Mouse (Mus musculus) kidney, adult 2 months (tissue): ENCODE measurements around the gene Kctd13. TPM values are rescaled to one million over a fixed set of nuclear protein-coding genes. Genes with fewer than 3 reads are reported as not detected.
A peak's percentile ranks its signal among the peaks of the same experiment; 100 is the strongest.

Experiments
- DNase-seq: peaks from one replicate; pipeline ENCODE4 v3.0.0; 2021
- H3K27ac ChIP-seq: fragments of 200-500 bp; 2 replicates; pipeline ENCODE4 v1.5.1; 2012; ENCODE audit warnings: low read depth, low read length, control low read depth, inconsistent platforms; ENCODE audit not compliant: insufficient read depth
- H3K27me3 ChIP-seq: fragments of 200-500 bp; replicated peaks from 2 replicates; pipeline ENCODE4 v1.6.1; 2012; ENCODE audit warnings: mild to moderate bottlenecking, moderate library complexity, low read length, inconsistent platforms; ENCODE audit not compliant: control insufficient read depth, insufficient read depth
- H3K36me3 ChIP-seq: fragments of 200-500 bp; 2 replicates; pipeline ENCODE4 v1.6.1; 2012; ENCODE audit warnings: mild to moderate bottlenecking, moderate library complexity, low read length, inconsistent platforms; ENCODE audit not compliant: control insufficient read depth, insufficient read depth
- H3K4me1 ChIP-seq: fragments of 200-500 bp; 2 replicates; pipeline ENCODE4 v1.6.1; 2011; ENCODE audit warnings: low read length; ENCODE audit not compliant: control insufficient read depth, insufficient read depth
- H3K4me3 ChIP-seq: fragments of 200-500 bp; 2 replicates; pipeline ENCODE4 v1.5.1; 2011; ENCODE audit warnings: mild to moderate bottlenecking, low read depth, low read length, control low read depth; ENCODE audit not compliant: insufficient read depth
- CTCF ChIP-seq: fragments of 200-500 bp; conservative IDR thresholded peaks from 2 replicates; pipeline ENCODE4 v1.5.1; 2011; ENCODE audit warnings: low read depth, mild to moderate bottlenecking, control low read depth, low read length, moderate library complexity, mixed read lengths; ENCODE audit not compliant: insufficient read depth, insufficient read length
- POLR2A ChIP-seq: fragments of 200-500 bp; IDR thresholded peaks from one replicate; pipeline ENCODE4 v1.6.1; 2011; ENCODE audit warnings: low read depth, low read length, control low read depth
- WGBS: fragments of 180-500 bp; shearing (Covaris S2); methylation state at CpG from one replicate; pipeline ENCODE4 v1.1.7; 2018; 5-methylcytosine and 5-hydroxymethylcytosine counted together
- polyA plus RNA-seq: library from polyadenylated mRNA; depleted of rRNA; stranded (reverse); fragments of >200 nt; gene quantifications from 2 replicates; pipeline ENCODE4 v1.2.3, GENCODE M21; 2012

Kctd13 gene
- polyA plus RNA-seq, 1 experiment = 21.4 TPM

- Histone ChIP-seq H3K27ac (no peak overlapping the region), H3K27me3 (no peaks in the 10 kb centered on the region), H3K4me1 (no peaks in the 10 kb centered on the region), H3K36me3 (no peaks in the 10 kb centered on the region), H3K4me3 (no peak overlapping the region)
- TF ChIP-seq POLR2A (no peak), CTCF (no peak)
- DNase-seq = no peak
- whole genome bisulfite sequencing = 61% methylated on average over 3 of the region's 3 CpGs
Observed at GRCm38 (mm10) chr7:126955125-126955524, 26.4 kb downstream of the Kctd13 start.

GRCm38 (mm10) chr7:126959780-126960179 lies 31.1 kb downstream of the Kctd13 start:
- no peak for DNase-seq
- no peaks in the 10 kb centered on the region for H3K36me3 ChIP-seq
- TF ChIP-seq POLR2A (no peak), CTCF (no peak)
- no peak overlapping the region for H3K27ac ChIP-seq
- no peaks in the 10 kb centered on the region for H3K4me1 ChIP-seq
- WGBS = 53% methylated on average over 9 of the region's 9 CpGs
- H3K4me3 ChIP-seq = no peak overlapping the region
- H3K27me3 ChIP-seq = no peaks in the 10 kb centered on the region

DNA sequence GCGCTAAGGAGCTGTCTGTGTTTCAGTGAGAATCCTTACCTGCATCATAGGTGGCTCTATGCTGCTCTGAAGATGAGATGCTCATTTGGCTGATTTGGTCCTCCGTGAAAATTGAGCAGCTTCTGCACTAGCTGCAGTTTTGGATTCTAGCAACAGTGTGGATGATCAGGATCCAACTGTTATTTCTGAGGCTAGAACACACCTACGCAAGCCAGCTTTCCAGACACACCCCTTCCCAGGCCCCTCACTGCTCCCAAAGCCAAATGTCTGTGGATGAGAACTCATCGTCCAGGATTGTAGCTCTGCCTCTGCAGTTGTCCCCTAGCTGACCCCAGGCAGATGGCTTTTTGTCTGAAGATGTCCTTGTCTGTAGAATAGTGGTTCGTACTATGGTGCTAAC lies 32.4 kb downstream of the Kctd13 start:
- TF ChIP-seq CTCF (no peak), POLR2A (no peak)
- no peak overlapping the region for H3K4me3 ChIP-seq
- H3K36me3 ChIP-seq = no peaks in the 10 kb centered on the region
- WGBS = 86% methylated on average over 5 of the region's 5 CpGs
- H3K27ac ChIP-seq = no peak overlapping the region
- no peaks in the 10 kb centered on the region for H3K4me1 ChIP-seq
- no peak for DNase-seq
- H3K27me3 ChIP-seq = no peaks in the 10 kb centered on the region

DNA sequence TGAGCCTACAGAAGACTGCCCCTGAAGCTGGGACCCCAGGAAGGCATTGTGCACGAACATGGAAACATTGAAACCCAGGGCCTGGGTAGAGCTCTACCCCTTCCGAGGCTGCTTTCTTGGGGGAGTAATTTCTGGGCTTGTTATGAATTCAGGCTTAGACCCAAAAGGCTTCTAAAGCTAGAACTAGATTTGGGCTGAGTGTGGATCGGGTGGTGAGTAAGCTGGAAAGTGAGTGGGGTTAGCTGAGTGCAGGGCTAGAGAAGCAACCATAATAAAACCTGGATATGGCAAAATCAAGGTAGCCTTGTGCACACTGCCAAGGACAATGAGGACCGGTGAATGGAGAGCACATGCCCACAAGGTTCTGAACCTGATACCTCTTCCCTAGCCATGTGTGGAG lies 33.3 kb downstream of the Kctd13 start:
- TF ChIP-seq POLR2A (no peak), CTCF (no peak)
- Histone ChIP-seq H3K27me3 (no peaks in the 10 kb centered on the region), H3K27ac (no peak overlapping the region), H3K4me3 (no peak overlapping the region), H3K4me1 (no peaks in the 10 kb centered on the region), H3K36me3 (no peaks in the 10 kb centered on the region)
- 86% methylated on average over 4 of the region's 4 CpGs for WGBS
- DNase-seq = no peak

DNA sequence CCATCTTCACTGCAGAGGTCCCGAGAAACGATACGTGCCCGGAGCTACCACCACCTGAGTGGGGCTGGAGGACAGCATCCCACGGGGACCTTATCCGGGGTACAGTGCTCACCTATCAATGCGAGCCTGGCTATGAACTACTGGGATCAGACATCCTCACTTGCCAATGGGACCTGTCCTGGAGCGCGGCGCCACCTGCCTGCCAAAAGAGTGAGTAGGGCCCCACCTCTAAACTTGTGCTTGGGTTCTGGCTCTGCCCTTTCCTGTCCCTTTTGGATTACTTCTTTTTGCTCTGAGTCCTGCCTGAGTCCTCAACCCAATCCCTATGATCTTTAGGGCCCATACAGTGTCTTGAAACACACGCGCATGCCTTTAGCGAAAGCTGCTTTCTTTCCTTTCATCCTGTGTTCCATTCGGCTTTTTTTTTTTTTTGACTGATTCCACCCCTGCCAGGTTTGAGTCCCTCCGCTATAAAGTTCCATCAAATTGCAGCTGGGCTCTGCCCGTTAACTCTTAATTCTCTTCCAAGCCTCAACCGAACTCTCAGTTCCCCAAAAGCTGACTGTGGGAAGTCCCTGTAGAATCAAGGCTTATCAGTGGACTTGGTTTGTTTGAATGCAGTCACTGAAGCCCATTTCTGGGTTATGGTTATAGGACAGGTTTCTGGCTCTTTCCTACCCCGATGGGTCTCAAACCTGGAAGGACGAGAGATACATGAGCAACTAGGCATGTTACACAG lies 35.0 kb downstream of the Kctd13 start:
- peak; percentile 73 for DNase-seq
- 24% methylated on average over 19 of the region's 19 CpGs for WGBS

DNA sequence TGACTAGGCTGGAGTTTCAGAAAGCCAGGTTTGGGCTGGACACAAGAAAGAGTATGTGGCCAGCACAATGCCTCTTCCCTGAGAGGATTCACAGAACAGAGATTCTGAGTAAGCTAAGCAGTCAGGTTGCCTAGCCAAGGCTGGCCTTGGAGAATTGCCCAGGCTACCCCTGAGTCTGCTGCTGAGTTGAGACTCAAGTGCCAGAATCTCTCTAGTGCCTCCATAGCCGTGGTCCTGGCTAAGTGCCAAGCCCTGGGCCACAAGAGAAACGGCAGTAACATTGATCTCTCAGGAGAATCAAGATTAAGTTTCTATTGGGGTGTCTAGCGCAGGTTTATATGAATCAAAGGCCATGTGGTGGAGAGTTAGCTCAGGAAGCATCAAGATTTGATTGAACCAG lies 36.9 kb downstream of the Kctd13 start:
- Histone ChIP-seq H3K27me3 (no peaks in the 10 kb centered on the region), H3K36me3 (no peaks in the 10 kb centered on the region), H3K27ac (no peak overlapping the region), H3K4me1 (no peaks in the 10 kb centered on the region), H3K4me3 (no peak overlapping the region)
- no peak for TF ChIP-seq CTCF
- no peak for TF ChIP-seq POLR2A
- 40% methylated on average over 3 of the region's 3 CpGs for WGBS
- no peak for DNase-seq

More for the DNA sequence above, 35.0 kb downstream of the Kctd13 start:
- H3K4me1 ChIP-seq = no peaks in the 10 kb centered on the region
- no peaks in the 10 kb centered on the region for H3K27me3 ChIP-seq
- TF ChIP-seq POLR2A (no peak), CTCF (peak; percentile 80)
- H3K36me3 ChIP-seq = no peaks in the 10 kb centered on the region
- no peak overlapping the region for H3K4me3 ChIP-seq
- H3K27ac ChIP-seq = no peak overlapping the region

GRCm38 (mm10) chr7:126967361-126967760 lies 38.7 kb downstream of the Kctd13 start:
- DNase-seq = no peak
- 86% methylated on average over 6 of the region's 6 CpGs for WGBS
- no peak for TF ChIP-seq POLR2A
- no peak for TF ChIP-seq CTCF
- Histone ChIP-seq H3K27ac (no peak overlapping the region), H3K27me3 (no peaks in the 10 kb centered on the region), H3K4me1 (no peaks in the 10 kb centered on the region), H3K36me3 (no peaks in the 10 kb centered on the region), H3K4me3 (no peak overlapping the region)
